Mouse (Mus musculus) heart, embryonic 15.5 days (tissue): ENCODE measurements around the gene Pcsk5. TPM values are rescaled to one million over a fixed set of nuclear protein-coding genes. Genes with fewer than 3 reads are reported as not detected.

ENCODE experiments used
- ATAC-seq: fragments of 200-750 bp; cut with Nextera tagmentation; replicated peaks from 2 replicates; pipeline ENCODE4 v1.8.0; 2017; ENCODE audit warnings: low read depth, moderate TSS enrichment; ENCODE audit not compliant: insufficient number of reproducible peaks, insufficient read depth, low FRiP score
- H3K27ac ChIP-seq: fragments of 300-500 bp; sonication (generic); 2 replicates; pipeline ENCODE4 v1.5.1; 2015; ENCODE audit warnings: mild to moderate bottlenecking, inconsistent platforms
- H3K27me3 ChIP-seq: fragments of 300-500 bp; sonication (generic); 2 replicates; pipeline ENCODE4 v1.6.1; 2015; ENCODE audit warnings: inconsistent platforms
- H3K36me3 ChIP-seq: fragments of 300-500 bp; sonication (generic); 2 replicates; pipeline ENCODE4 v1.6.1; 2015; ENCODE audit warnings: mild to moderate bottlenecking, inconsistent platforms
- H3K4me1 ChIP-seq: fragments of 300-500 bp; sonication (generic); replicated peaks from 2 replicates; pipeline ENCODE4 v1.6.1; 2015; ENCODE audit warnings: inconsistent platforms
- H3K4me2 ChIP-seq: fragments of 300-500 bp; sonication (generic); 2 replicates; pipeline ENCODE4 v1.6.1; 2015; ENCODE audit warnings: inconsistent platforms, mild to moderate bottlenecking, moderate library complexity
- H3K4me3 ChIP-seq: fragments of 300-500 bp; sonication (generic); 2 replicates; pipeline ENCODE4 v1.5.1; 2015; ENCODE audit warnings: mild to moderate bottlenecking, inconsistent platforms
- H3K9ac ChIP-seq: fragments of 300-500 bp; sonication (generic); 2 replicates; pipeline ENCODE4 v1.6.1; 2015; ENCODE audit warnings: mild to moderate bottlenecking, inconsistent platforms
- H3K9me3 ChIP-seq: fragments of 300-500 bp; sonication (generic); replicated peaks from 2 replicates; pipeline ENCODE4 v1.6.1; 2016; ENCODE audit warnings: inconsistent platforms
- WGBS: fragments of 180-500 bp; shearing (Covaris S2); methylation state at CpG from one replicate; pipeline ENCODE4 v1.1.7; 2015; ENCODE audit warnings: mixed read lengths; 5-methylcytosine and 5-hydroxymethylcytosine counted together
- polyA plus RNA-seq: library from polyadenylated mRNA; unstranded; fragments of >200 nt; fragmentation: Nextera tagmentation; extraction: Ambion mirVana; gene quantifications from 2 replicates; pipeline ENCODE4 v1.2.1, GENCODE M21; 2015

The Pcsk5 gene
- polyA plus RNA-seq, 1 experiment from 2014 or later = 11.3 TPM

DNA sequence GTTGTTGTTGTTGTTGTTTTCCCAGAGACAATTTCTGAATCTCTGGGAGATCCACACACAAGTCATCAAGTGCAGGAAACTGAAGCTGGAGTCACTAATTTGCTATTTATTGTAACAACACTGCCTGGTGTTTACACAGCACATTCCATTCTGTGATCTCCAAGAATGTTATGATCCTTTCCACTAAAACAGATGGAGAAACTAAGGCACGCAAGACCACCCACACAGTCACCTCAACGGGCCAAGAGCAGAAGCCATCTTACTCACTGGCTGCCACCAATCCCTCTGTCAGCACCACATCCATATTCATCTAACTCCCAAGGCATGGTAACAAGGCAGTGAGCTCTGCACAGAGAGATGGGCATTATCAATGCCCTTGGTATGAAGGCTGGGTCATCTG is 62.3 kb downstream of the Pcsk5 start:
- Histone ChIP-seq H3K4me2 (no peak overlapping the region), H3K4me1 (no peaks in the 10 kb centered on the region), H3K36me3 (no peaks in the 10 kb centered on the region), H3K27ac (no peak overlapping the region), H3K9ac (no peak overlapping the region), H3K9me3 (no peaks in the 10 kb centered on the region), H3K27me3 (no peaks in the 10 kb centered on the region), H3K4me3 (no peak overlapping the region)
- 63% methylated on average over 2 of the region's 2 CpGs for WGBS
- ATAC-seq = no peak

DNA sequence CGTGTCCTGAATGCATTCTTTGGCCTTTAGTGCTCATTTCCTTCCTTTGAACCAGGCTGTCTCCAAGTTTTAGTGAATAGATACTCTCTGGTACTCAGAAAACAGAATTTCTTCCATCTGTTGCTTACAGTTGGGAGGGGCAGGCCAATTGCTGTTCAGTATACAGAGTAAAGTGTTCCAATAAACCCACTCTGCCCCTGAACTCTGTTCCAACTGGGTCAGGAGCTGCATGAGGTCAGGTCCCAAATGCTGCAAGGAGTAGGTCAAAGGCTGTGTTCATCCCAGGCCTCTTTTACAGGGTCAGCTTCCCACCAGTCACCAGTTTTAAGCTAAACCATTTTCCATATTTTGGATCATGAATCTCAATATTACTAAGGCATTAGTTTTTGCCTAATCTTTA is 63.4 kb downstream of the Pcsk5 start:
- Histone ChIP-seq H3K4me1 (no peaks in the 10 kb centered on the region), H3K9ac (no peak overlapping the region), H3K4me3 (no peak overlapping the region), H3K27me3 (no peaks in the 10 kb centered on the region), H3K4me2 (no peak overlapping the region), H3K27ac (no peak overlapping the region), H3K36me3 (no peaks in the 10 kb centered on the region), H3K9me3 (no peaks in the 10 kb centered on the region)
- 60% methylated on average over 1 of the region's 1 CpGs for WGBS
- no peak for ATAC-seq

GRCm38 (mm10) chr19:17769610-17770399 is 67.6 kb downstream of the Pcsk5 start:
- Histone ChIP-seq H3K4me2 (no peak overlapping the region), H3K27me3 (no peaks in the 10 kb centered on the region), H3K9ac (no peak overlapping the region), H3K9me3 (no peaks in the 10 kb centered on the region), H3K4me1 (no peaks in the 10 kb centered on the region), H3K27ac (no peak overlapping the region), H3K36me3 (no peaks in the 10 kb centered on the region), H3K4me3 (no peak overlapping the region)
- no peak for ATAC-seq
- WGBS = 76% methylated on average over 5 of the region's 5 CpGs

DNA sequence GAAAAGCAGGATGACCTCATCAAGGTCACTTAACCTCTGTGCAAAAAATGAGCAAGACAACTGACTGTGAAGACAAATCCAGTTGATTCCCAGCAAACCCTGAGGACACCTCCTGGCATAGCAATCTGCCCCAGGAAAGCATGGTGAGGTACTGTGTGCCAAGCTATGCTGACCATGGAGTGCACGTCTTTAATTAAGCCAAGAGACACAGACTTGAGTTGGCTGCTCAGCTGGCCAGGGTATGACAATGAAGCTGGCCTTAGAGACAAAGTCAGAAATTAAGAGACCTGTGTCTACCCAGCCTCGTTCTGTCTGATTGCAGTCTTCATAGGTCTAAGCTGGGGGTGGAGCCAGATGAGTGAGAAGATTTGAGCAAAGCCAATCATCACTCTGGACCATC is 72.4 kb downstream of the Pcsk5 start:
- 82% methylated on average over 2 of the region's 2 CpGs for WGBS
- Histone ChIP-seq H3K27me3 (no peaks in the 10 kb centered on the region), H3K27ac (no peak overlapping the region), H3K4me2 (no peak overlapping the region), H3K9ac (no peak overlapping the region), H3K9me3 (no peaks in the 10 kb centered on the region), H3K4me3 (no peak overlapping the region), H3K4me1 (no peaks in the 10 kb centered on the region), H3K36me3 (no peaks in the 10 kb centered on the region)
- no peak for ATAC-seq

- Histone ChIP-seq H3K9me3 (no peaks in the 10 kb centered on the region), H3K4me1 (no peaks in the 10 kb centered on the region), H3K4me3 (no peak overlapping the region), H3K9ac (no peak overlapping the region), H3K27me3 (no peaks in the 10 kb centered on the region), H3K36me3 (no peaks in the 10 kb centered on the region), H3K4me2 (no peak overlapping the region), H3K27ac (no peak overlapping the region)
- no peak for ATAC-seq
These were observed 74.7 kb downstream of the Pcsk5 start for GRCm38 (mm10) chr19:17762740-17763139.

DNA sequence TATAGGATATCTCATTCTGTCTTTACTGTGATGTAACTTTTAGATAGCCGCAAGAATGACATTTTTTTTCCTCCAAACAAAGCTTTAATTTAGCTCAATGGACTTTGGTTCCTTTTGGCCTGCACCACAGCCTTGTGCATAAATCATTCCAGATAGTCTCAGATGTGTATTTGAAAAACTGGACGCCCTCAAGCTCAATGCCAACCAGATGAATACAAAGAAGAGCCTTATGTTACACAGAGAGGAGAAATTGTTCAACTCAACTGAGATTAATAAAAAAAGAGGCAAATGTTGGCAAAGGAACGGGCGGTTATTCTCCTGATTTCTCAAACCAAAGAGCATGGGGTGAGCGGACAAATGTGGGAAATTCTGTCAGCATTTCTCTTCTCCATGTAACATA is 75.8 kb downstream of the Pcsk5 start:
- no peaks in the 10 kb centered on the region for H3K9me3 ChIP-seq
- no peaks in the 10 kb centered on the region for H3K36me3 ChIP-seq
- no peaks in the 10 kb centered on the region for H3K27me3 ChIP-seq
- H3K4me1 ChIP-seq = no peaks in the 10 kb centered on the region
- no peak for ATAC-seq
- no peak overlapping the region for H3K4me2 ChIP-seq
- H3K4me3 ChIP-seq = no peak overlapping the region
- H3K9ac ChIP-seq = no peak overlapping the region
- WGBS = 89% methylated on average over 5 of the region's 5 CpGs
- no peak overlapping the region for H3K27ac ChIP-seq

DNA sequence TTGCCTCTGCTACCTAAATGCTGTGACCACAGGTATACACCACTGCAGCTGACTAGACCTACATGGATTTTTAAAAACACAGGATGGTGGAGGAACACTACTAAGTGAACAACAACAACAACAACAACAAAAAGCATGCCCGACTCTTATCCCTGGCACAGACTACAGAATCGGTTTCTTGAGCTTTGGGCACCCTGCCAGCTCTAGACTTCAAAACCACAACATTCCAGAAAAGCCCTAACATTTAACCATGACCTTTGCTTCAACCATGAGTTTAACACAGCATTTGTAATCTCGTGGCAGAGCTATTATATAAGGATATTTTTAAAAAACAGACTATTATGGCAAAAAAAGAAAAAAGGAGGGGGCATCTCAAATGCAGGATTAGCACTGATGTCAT is 84.6 kb downstream of the Pcsk5 start:
- no peaks in the 10 kb centered on the region; the same call in 1 of the 2 replicates for H3K36me3 ChIP-seq
- H3K27ac ChIP-seq = no peak overlapping the region
- 43% methylated on average over 3 of the region's 3 CpGs for WGBS
- H3K4me3 ChIP-seq = no peak overlapping the region
- no peak for ATAC-seq
- H3K4me1 ChIP-seq = no peaks in the 10 kb centered on the region
- no peak overlapping the region for H3K4me2 ChIP-seq
- H3K9ac ChIP-seq = no peak overlapping the region
- H3K9me3 ChIP-seq = no peaks in the 10 kb centered on the region
- no peaks in the 10 kb centered on the region for H3K27me3 ChIP-seq

DNA sequence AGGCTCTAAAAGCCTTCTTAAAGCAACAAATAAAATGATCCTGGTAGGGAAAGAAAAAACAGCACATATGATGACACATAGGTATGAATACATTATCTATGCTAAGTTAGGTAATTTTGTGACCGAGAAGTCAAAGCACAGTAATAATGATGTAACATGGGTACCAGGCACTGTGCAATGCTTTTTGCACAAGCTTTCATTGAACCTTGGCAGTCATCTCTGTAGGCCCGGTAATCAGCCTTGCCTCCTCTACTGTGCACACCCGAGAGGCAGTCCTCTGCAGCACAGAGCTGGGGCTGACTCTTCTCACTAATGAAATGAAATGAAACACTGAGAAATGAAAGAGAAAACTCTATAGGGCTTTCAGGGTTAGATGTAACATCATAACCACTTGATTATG is 89.1 kb downstream of the Pcsk5 start:
- ATAC-seq = no peak
- H3K4me1 ChIP-seq = no peaks in the 10 kb centered on the region
- H3K27ac ChIP-seq = no peak overlapping the region
- no peaks in the 10 kb centered on the region; the same call in 1 of the 2 replicates for H3K36me3 ChIP-seq
- 84% methylated on average over 3 of the region's 3 CpGs for WGBS
- no peak overlapping the region for H3K4me2 ChIP-seq
- H3K27me3 ChIP-seq = no peaks in the 10 kb centered on the region
- no peaks in the 10 kb centered on the region for H3K9me3 ChIP-seq
- no peak overlapping the region for H3K4me3 ChIP-seq
- no peak overlapping the region for H3K9ac ChIP-seq

DNA sequence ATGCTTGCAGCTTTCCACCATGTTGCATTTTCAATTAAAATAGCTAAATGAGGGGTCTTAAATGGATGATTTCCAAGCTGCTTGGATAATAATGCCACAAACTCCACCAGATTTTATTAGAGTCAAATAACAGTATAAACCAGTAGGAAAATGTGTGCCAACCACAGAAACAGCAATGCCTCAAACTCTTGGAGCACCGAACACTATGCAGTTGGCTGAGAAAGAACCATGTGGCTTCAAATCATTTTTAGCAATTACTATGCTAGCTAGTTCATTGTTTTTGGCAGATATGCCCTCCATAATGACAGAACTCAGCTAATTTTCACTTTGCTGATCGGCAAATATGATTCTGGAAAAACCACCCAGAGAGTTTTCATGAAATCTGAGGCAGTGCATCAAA is 92.1 kb downstream of the Pcsk5 start:
- 81% methylated on average over 2 of the region's 2 CpGs for WGBS
- no peaks in the 10 kb centered on the region for H3K27me3 ChIP-seq
- H3K36me3 ChIP-seq = no peaks in the 10 kb centered on the region
- H3K9ac ChIP-seq = no peak overlapping the region
- H3K4me1 ChIP-seq = no peaks in the 10 kb centered on the region
- no peaks in the 10 kb centered on the region for H3K9me3 ChIP-seq
- no peak overlapping the region for H3K4me3 ChIP-seq
- ATAC-seq = no peak
- no peak overlapping the region for H3K4me2 ChIP-seq
- H3K27ac ChIP-seq = no peak overlapping the region

DNA sequence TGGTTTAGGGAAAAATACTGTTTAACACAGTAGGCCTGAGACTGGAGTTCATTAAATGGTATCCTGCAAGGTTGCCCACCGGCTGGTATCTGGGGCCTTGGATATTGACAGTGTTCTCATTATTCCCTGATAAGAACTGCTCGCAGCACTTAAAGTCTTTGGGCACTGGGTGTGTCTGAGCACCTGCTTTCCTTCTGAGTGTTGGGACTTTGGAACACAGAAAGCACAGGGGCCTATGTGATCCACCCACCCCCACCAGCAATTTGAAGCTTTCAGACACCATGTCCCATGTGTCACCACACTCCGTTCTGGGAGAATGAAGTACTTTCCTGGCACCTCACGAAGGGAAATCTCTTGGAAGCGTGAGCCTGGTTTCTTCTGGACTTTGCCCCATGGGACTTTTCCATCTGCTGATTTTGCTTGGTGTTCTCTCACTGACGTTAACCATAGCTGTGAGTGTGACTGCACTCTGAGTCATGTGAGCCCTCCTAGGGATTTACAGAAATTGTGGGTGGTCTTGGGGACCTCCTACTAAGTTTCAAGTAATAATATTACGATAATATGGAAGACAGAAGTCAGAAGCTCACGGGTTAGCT is 92.9 kb downstream of the Pcsk5 start:
- no peak overlapping the region for H3K9ac ChIP-seq
- no peak overlapping the region for H3K27ac ChIP-seq
- WGBS = 59% methylated on average over 8 of the region's 8 CpGs
- no peaks in the 10 kb centered on the region for H3K4me1 ChIP-seq
- H3K4me3 ChIP-seq = no peak overlapping the region
- no peak overlapping the region for H3K4me2 ChIP-seq
- H3K36me3 ChIP-seq = no peaks in the 10 kb centered on the region
- no peaks in the 10 kb centered on the region for H3K27me3 ChIP-seq
- no peak for ATAC-seq
- no peaks in the 10 kb centered on the region for H3K9me3 ChIP-seq

DNA sequence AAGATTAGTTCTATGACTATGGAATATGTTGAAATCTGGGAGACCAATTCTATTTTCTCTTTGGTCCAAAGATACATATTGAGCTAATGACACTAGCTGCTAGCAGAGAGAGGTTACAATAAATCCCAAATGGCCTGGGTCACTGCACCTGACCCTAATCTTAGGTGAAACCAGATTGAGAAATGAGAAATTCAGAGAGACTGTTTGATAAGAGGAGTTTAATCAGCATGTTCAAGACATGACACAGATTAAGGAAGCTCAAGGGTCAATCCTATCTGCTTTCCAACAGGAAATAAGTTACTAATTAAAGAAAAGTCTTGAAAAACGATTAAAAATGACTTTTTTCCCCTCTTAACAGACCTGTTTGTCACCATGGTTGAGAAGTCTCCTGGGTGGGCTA is 96.0 kb downstream of the Pcsk5 start:
- ATAC-seq = no peak
- H3K27ac ChIP-seq = no peak overlapping the region
- WGBS = 36% methylated on average over 1 of the region's 1 CpGs

DNA sequence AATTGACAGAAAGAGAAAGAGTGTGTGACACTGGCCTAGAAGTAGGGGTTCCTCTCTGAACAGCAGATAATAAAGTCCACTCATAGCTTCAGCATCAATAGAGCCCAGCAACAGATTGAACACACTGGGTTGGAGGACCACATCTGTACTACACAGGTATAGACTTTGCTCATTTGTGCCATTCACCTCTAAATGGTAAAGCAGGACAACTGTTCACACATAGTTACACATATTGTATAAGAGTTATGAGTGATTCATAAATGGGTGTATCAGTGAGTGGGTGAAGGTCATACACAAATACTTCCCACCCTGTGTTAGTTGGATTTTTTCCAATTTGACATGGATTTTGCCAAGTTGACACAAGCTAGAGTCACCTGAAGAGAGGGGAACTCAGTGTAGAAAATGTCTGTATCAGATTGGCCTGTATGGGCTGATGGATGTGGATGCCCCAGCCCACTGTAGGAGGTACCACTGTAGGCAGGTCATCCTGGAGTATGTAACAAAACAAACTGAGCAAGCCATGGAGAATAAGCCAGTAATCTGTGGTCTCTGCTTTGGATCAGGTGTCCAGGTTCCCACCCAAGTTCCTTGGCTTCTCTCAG is 104.7 kb downstream of the Pcsk5 start:
- no peak for ATAC-seq
- Histone ChIP-seq H3K36me3 (no peaks in the 10 kb centered on the region), H3K4me1 (no peaks in the 10 kb centered on the region), H3K27me3 (no peaks in the 10 kb centered on the region), H3K9me3 (no peaks in the 10 kb centered on the region), H3K4me2 (no peak overlapping the region), H3K4me3 (no peak overlapping the region), H3K27ac (no peak overlapping the region), H3K9ac (no peak overlapping the region)

More for the DNA sequence above, 96.0 kb downstream of the Pcsk5 start:
- Histone ChIP-seq H3K9me3 (no peaks in the 10 kb centered on the region), H3K4me2 (no peak overlapping the region), H3K36me3 (no peaks in the 10 kb centered on the region), H3K27me3 (no peaks in the 10 kb centered on the region), H3K4me3 (no peak overlapping the region), H3K9ac (no peak overlapping the region), H3K4me1 (no peaks in the 10 kb centered on the region)
